Mouse (Mus musculus): ENCODE measurements around the gene Dnajc5.

Gene Dnajc5

GRCm38 (mm10) chr2:181570921-181571595 lies 50.8 kb downstream of the Dnajc5 start:
- in situ Hi-C loops (cut with MboI, MseI) = no loop called here

GRCm38 (mm10) chr2:181571941-181572670 lies 51.8 kb downstream of the Dnajc5 start:
- in situ Hi-C loops (cut with MboI, MseI) = no loop called here

DNA sequence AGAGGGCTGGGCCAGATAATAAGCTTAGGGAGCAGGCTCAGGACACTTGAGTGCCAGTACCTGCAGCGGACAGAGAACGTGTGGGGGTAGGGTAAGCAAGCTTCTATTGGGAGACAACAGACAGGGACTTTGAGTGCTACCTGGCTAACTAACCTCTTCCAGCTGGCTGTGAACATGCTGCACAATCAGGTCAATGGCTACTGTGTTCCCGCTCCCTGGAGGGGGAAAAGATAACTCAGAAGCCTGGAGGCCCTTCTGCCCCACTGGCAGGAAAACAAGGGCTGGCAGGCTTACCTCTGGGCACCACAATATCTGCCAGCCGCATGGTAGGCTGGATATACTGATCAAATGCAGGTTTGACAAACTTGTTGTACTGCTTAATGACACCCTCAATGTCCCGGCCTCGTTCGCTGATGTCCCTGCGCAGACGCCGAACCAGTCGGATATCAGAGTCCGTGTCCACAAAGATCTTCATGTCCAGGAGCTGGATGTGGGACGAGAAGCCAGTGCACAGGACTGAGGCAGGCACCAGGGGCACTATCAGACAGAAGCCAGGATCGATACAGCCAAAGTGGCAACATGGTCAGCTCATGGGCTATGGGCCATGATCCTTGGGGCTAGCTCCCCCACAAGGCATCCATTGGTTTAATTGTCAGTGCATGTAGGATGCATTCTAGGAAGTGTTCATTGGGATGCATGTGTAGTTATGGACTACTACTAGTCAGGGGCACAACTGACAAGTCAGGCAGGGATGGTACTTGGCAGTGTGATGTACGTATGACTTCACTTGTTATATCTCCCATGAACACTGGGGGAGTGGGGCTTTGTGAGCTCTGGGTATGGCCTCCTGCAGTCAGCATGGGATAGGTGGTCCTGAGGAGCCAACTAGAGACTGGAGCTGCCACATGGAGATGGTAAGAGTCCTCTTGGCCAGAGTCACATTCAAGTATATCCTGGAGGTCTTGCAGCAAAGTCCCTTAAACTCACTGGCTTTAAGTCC lies 52.9 kb downstream of the Dnajc5 start:
- in situ Hi-C loops (cut with MboI, MseI) = no loop called here

DNA sequence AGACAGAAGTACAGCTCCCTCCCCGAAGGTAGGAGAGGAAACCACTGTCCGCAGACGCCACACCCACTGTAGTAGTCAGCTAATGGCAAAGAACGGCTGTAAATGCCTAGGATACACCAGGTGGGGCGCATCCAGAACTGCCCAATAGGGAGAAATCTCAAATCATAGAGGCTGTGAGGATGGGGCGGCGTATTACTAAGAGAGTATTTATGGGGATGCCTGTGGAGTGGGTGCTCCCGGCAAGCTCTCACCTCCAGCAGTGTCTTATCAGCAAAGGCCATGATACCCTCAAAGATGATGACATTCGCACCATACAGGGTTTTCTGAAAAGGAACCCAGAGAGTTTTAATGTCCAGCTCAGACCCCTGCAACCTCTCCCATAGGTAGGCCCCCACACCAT lies 53.7 kb downstream of the Dnajc5 start:
- in situ Hi-C loops (cut with MboI, MseI) = no loop called here

DNA sequence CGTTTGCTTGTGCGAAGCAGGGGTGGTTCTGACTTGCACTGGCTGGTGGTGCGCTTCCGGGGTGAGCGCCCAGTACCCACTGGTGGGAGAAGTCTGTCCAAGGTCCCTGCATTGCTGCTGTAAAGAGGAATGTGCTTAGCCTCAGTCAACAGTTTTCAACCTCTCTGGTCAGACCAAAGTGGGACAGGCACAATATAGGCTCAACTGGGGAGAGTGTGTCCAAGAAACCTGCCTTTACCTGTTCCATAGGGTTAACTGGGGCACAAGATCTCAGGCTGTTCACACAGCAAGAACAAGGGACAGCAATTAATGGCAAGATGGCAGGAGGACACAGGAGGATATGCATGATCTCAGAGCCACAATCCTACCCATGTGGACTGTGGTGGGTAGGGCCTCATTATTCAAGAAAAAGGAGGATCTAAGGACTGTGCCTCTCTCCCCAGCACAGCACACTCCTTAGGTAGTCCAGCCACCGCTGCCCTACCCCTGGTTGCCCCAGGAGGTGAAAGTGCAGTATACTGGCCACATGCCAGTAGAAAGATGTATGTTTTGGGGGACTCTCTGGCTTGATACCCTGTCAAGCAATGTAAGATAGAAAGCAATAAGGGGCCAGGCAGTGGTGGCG lies 54.7 kb downstream of the Dnajc5 start:
- in situ Hi-C loops (cut with MboI, MseI) = loop anchor here (5.0 to 25.0 kb wide), 3 partner anchors 48 to 863 kb away; partner anchors contain the start of genes Dido1 (in 1 of the 2) and Gid8 (in 1 of the 2)

DNA sequence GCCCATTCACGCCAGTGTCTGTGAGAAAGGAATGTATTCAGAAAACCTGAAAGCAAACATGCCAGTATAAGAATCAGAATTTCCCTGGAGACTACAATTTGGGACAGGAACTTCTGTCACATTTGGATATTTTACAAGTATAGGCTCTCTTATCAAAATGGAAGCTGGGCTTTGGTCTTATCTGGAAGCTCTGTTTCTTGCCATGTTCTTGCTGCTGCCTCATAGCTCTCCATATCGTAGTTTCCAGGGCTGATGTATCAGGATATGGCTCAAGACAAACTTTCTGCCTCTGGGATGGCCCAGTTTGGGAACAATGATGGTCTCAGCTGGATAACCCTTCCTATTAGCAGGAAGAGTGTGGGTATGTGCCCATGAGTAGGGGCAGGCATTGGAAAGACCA lies 56.3 kb downstream of the Dnajc5 start:
- in situ Hi-C loops (cut with MboI, MseI) = loop anchor here (5.0 to 25.0 kb wide), 3 partner anchors 49 to 864 kb away; partner anchors contain the start of genes Dido1 (in 1 of the 2) and Gid8 (in 1 of the 2)

GRCm38 (mm10) chr2:181577126-181577525 lies 56.8 kb downstream of the Dnajc5 start:
- in situ Hi-C loops (cut with MboI, MseI) = loop anchor here (5.0 to 25.0 kb wide), 3 partner anchors 50 to 865 kb away; partner anchors contain the start of genes Dido1 (in 1 of the 2) and Gid8 (in 1 of the 2)

DNA sequence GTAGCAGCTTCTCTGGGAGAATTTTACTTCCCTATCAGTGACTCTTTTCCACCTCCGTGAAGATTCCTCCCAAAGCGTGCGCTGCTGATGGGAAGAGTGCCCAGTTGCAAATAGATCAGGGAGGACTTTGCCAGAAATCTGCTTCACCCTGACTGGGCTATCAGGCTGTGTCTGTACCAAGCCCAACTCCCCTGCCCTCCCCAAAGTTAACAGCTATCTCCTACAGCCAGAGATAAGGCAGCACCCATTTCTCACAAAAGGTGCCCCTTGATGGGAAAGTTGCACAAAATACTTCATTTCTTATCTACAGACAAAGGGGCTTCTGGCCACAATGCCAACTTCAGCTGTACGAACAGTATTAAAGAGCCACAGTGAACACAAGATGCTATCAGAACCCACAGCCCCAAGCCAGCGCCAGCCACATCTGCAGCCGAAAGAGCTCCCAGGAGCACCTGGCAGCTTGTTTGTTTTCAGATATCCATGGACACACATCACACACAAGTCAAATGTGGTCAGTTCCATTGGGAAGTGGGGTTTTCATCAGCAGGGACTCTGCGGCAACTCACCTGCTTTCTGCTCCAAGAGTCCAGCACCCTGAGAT lies 57.8 kb downstream of the Dnajc5 start:
- in situ Hi-C loops (cut with MboI, MseI) = loop anchor here (5.0 to 25.0 kb wide), 3 partner anchors 51 to 866 kb away; partner anchors contain the start of genes Dido1 (in 1 of the 2) and Gid8 (in 1 of the 2)

DNA sequence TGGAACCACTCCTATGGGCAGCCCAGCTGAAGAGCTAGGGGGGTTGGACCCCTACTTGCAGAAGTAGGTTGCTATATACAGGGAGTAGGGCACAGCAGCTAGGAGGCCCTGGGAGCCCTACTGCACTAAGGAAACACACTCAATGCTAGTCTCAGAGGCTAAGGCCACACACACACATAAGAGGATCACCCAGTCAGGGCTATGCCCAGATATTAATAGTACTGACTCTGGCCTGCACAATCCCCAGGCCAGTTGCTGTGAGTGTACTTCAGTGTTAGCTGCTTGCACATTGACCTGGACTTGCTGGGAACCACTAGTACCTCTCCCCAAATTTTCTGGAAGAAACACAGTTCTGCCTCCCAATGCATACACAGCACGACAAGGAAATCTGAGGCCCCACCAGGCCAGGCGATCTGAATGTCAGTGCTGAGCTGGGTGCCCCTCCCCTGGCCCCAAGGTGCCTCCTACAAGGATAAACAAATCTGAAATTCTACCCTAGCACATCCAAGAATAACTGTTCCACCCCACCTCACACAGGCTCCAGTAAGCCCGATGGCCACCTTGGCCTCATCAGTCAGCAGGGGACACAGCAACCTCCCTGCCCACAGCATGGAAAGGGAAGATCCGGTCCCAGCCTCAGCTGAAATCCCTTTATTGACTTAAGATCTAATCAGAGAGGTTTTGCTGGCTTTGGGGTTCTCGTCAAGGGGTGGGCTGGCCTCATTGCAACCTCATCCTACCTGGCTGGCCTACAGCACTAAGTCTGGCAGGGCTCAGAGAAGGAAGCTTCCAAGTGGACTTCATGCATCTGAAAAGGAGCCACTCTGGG lies 58.7 kb downstream of the Dnajc5 start:
- in situ Hi-C loops (cut with MboI, MseI) = loop anchor here (5.0 to 25.0 kb wide), 3 partner anchors 52 to 867 kb away; partner anchors contain the start of genes Dido1 (in 1 of the 2) and Gid8 (in 1 of the 2)

GRCm38 (mm10) chr2:181579681-181580080 lies 59.4 kb downstream of the Dnajc5 start:
- in situ Hi-C loops (cut with MboI, MseI) = loop anchor here (5.0 to 25.0 kb wide), 4 partner anchors 52 to 867 kb away; partner anchors contain the start of genes Dido1 (in 1 of the 2), Gid8 (in 1 of the 2) and Lime1 (in 1 of the 2)

- in situ Hi-C loops (cut with MboI, MseI) = loop anchor here in 1 of 2 experiments (5.0 to 25.0 kb wide), 2 partner anchors 198 to 868 kb away; partner anchors contain the start of genes Dido1, Gid8 and Lime1
These were observed 60.0 kb downstream of the Dnajc5 start for GRCm38 (mm10) chr2:181580131-181580772.

DNA sequence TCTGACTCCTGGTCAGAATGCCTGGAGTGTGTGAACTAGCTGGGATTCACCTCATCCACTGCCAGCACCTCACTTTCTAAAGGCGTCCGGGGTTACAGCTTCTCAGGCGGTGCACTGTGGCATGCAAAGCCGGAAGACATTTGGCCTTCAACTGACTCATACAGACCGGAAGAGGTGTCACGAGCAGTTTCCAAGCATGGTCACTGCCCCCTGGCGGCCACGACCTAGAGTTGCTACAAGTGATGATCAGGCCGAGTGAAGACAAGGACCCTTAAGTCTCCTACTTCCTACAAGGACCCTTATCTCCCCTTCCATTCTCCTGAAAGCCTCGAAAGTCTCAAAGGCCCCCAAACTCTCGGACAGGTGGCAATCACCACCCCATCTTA lies 60.7 kb downstream of the Dnajc5 start:
- in situ Hi-C loops (cut with MboI, MseI) = loop anchor here in 1 of 2 experiments (5.0 to 25.0 kb wide), 2 partner anchors 199 to 869 kb away; partner anchors contain the start of genes Dido1, Gid8 and Lime1

DNA sequence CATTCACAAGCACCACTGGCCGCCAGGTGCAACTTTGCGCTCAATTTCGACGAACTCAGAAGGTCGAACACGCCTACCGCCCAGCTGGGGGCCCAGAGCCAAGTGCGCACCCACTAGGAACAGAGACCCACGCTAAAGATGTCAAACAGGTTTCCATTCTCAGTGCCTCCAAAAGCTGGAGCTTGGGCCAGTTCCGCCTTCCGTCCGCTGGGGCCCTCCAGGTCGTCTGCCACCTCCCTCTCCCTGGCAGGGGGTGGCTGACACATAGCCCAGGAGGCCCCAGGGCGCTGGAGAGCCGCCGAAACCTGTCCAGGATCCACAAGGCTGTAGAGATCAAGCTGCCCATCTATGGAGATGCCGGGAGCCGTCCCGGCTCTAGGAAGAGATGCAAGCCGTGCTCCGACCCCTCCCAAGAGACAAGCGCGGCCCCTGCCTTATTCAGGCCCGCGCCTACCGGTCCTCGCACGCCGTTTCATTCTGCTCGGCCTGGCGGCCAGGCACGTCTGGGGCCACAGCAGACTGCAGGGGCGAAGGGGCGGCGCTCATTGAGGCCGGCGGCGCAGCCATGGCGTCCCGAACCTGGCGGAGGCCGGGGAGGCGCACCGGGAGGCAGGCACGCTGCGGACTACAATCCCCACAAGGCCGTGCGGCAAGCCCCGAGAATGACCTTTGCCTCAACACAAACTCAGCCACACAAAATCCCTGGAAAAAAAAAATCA lies 61.3 kb downstream of the Dnajc5 start:
- in situ Hi-C loops (cut with MboI, MseI) = loop anchor here in 1 of 2 experiments (5.0 to 25.0 kb wide), 2 partner anchors 199 to 869 kb away; partner anchors contain the start of genes Dido1, Gid8 and Lime1

GRCm38 (mm10) chr2:181582358-181582757 lies 62.1 kb downstream of the Dnajc5 start:
- in situ Hi-C loops (cut with MboI, MseI) = loop anchor here in 1 of 2 experiments (5.0 to 25.0 kb wide), 2 partner anchors 200 to 870 kb away; partner anchors contain the start of genes Dido1, Gid8 and Lime1

DNA sequence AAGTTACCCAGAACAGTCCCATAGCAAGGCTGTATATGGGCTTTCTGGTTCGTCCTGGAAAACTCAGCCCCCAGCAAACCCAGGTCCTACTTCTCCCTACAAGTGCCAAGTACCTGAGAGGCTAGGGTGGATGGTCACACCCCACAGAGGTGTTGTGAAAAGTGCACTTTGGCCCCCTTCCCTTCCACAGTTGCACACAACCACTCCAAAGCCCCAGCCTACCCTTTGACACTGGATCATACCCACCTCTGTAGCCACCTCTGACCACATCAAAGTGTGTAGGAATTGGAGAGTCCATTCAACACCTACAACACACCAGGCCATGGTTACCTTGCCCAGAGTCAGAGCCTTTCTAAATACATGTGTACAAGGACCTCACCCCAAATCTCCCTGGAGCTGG lies 62.7 kb downstream of the Dnajc5 start:
- in situ Hi-C loops (cut with MboI, MseI) = loop anchor here in 1 of 2 experiments (5.0 to 25.0 kb wide), 2 partner anchors 201 to 871 kb away; partner anchors contain the start of genes Dido1, Gid8 and Lime1

DNA sequence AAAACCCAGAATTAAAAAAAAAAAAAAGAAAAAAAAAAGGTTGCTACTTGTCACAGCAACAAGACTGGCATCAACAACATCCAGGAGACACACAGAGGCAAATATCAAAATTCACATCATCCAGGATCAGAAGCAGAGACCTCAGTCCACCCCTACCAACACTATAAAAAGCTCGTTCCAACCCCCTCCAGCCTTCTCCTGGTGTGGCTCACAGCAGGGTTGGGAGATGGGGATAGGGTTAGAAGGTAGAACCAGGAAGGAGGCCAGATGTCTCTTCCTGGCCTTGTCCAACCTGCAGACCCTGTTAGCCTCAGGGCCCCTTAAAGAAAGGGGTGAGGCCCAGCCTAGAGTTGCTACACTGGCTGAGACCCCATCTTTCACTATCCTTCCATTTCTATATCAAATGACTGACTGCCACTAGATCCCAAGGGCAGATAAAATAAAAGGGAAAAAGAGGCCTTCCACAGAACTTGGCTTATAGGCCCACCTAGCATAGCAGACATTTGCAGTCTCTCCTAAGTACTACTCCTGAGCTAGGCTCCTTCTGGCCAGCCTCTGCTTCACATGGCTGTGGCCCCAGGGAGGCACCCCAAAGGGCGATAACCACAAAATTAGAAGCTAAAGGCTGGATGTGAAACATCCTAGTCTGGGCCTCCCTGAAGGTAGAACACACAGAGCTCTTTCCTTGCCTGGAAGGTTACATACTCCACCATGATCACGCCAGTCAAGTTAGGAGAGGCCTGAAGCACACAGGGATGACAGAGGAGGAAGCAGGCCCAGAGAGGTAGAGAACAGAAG lies 63.4 kb downstream of the Dnajc5 start:
- in situ Hi-C loops (cut with MboI, MseI) = loop anchor here in 1 of 2 experiments (5.0 to 25.0 kb wide), 2 partner anchors 201 to 871 kb away; partner anchors contain the start of genes Dido1, Gid8 and Lime1

Data from T-helper 17 cell (primary cell).